ENCODE assay signal across 23 mouse cellular contexts in genomic region chr6:114963636-114964035, GRCm38 (mm10). TPM values are rescaled to one million over a fixed set of nuclear protein-coding genes. Genes with fewer than 3 reads are reported as not detected.
A peak's percentile ranks its signal among the peaks of the same experiment; 100 is the strongest.
DNase-seq lines count a peak whose midpoint lies in the region; ATAC-seq and TF ChIP-seq lines count a peak whose summit lies in the region.
"Had no signal": no experiment of that assay in that cellular context is flagged by ENCODE, and none has a peak within 500 bp of the region (broad histone marks: within the 10 kb centered on the region; RNA-seq: fewer than 3 reads in every experiment).

No protein-coding gene starts in this region.

- no peak overlapping the region for H3K9ac ChIP-seq in embryonic facial prominence, embryonic 13.5 days
- H3K9ac ChIP-seq in lung, embryonic 15.5 days = no peak overlapping the region
- H3K9ac ChIP-seq in hindbrain, postnatal 0 days (replicated peaks; ENCODE audit: low read length) = no peak overlapping the region
- H3K9ac ChIP-seq: embryonic facial prominence, embryonic 12.5 days; hindbrain, embryonic 14.5 days; intestine, embryonic 15.5 days; liver, embryonic 12.5 days; neural tube, embryonic 13.5 days had no signal

- H3K36me3 ChIP-seq in embryonic facial prominence, embryonic 13.5 days = no peaks in the 10 kb centered on the region
- H3K36me3 ChIP-seq in embryonic facial prominence, embryonic 10.5 days (replicated peaks) = no peaks in the 10 kb centered on the region
- H3K36me3 ChIP-seq in lung, embryonic 15.5 days = no peaks in the 10 kb centered on the region
- H3K36me3 ChIP-seq in hindbrain, postnatal 0 days (ENCODE audit: insufficient read depth, low read length) = no peaks in the 10 kb centered on the region
- H3K36me3 ChIP-seq: embryonic facial prominence, embryonic 12.5 days; intestine, embryonic 15.5 days; liver, embryonic 12.5 days; neural tube, embryonic 13.5 days had no signal

- 0 out of 2 replicates have a peak, but pooled peaks cover 3% of the 10 kb centered on the region for H3K27me3 ChIP-seq in embryonic facial prominence, embryonic 13.5 days
- H3K27me3 ChIP-seq in embryonic facial prominence, embryonic 10.5 days (replicated peaks; ENCODE audit: low read depth, poor library complexity, severe bottlenecking) = peaks cover 38% of the 10 kb centered on the region
- peaks cover 3% of the 10 kb centered on the region; the same call in 1 of the 2 replicates for H3K27me3 ChIP-seq in lung, embryonic 15.5 days
- H3K27me3 ChIP-seq in hindbrain, postnatal 0 days (ENCODE audit: insufficient read depth, low read length) = no peaks in the 10 kb centered on the region
- H3K27me3 ChIP-seq: intestine, embryonic 15.5 days had no signal

- DNase-seq in embryonic facial prominence, embryonic 10.5 days (ENCODE audit: low spot score) = no peak
- no peak for DNase-seq in lung, adult 18-20 months
- DNase-seq in forelimb bud, embryonic 11.5 days (ENCODE audit: low read depth, low spot score) = peak; percentile 14
- DNase-seq in gastrocnemius, postnatal 36 days = no peak
- no peak for DNase-seq in hindbrain, postnatal 0 days (ENCODE audit: low spot score)
- DNase-seq: adrenal gland, adult 8-10 months; B cell, adult 2 months; cerebellum, postnatal 10 days; gastrocnemius, adult 2 months; heart, postnatal 36 days; kidney, adult 9 months; kidney, postnatal 4 days; midbrain, embryonic 14.5 days; spleen, adult 18-20 months; thymus, postnatal 36 days had no signal

- intact Hi-C loops in gastrocnemius, postnatal 36 days (cut with DNase I) = no loop called here

- H3K4me2 ChIP-seq in embryonic facial prominence, embryonic 13.5 days = no peak overlapping the region
- no peak overlapping the region for H3K4me2 ChIP-seq in lung, embryonic 15.5 days
- no peak overlapping the region for H3K4me2 ChIP-seq in hindbrain, postnatal 0 days (ENCODE audit: low read depth, low read length)
- H3K4me2 ChIP-seq: embryonic facial prominence, embryonic 12.5 days; hindbrain, embryonic 14.5 days; intestine, embryonic 15.5 days; liver, embryonic 12.5 days; neural tube, embryonic 13.5 days had no signal

- H3K4me3 ChIP-seq in embryonic facial prominence, embryonic 13.5 days = no peak overlapping the region
- H3K4me3 ChIP-seq in embryonic facial prominence, embryonic 10.5 days = no peak overlapping the region
- H3K4me3 ChIP-seq in lung, embryonic 15.5 days = no peak overlapping the region
- no peak overlapping the region for H3K4me3 ChIP-seq in hindbrain, postnatal 0 days (ENCODE audit: low read length)
- H3K4me3 ChIP-seq: embryonic facial prominence, embryonic 12.5 days; gastrocnemius, adult 2 months; intestine, embryonic 15.5 days; liver, embryonic 12.5 days; neural tube, embryonic 13.5 days had no signal

- 31% methylated on average over 5 of the region's 5 CpGs for WGBS in embryonic facial prominence, embryonic 13.5 days
- WGBS in embryonic facial prominence, embryonic 10.5 days = 49% methylated on average over 5 of the region's 5 CpGs
- WGBS in lung, embryonic 15.5 days = 53% methylated on average over 5 of the region's 5 CpGs
- 63% methylated on average over 5 of the region's 5 CpGs for WGBS in hindbrain, postnatal 0 days

- TF ChIP-seq CTCF in hindbrain, postnatal 0 days (IDR thresholded peaks at IDR 0.05; ENCODE audit: low read depth) = no peak

- peak overlapping the region; percentile 23; the same call in 1 of the 2 replicates for H3K27ac ChIP-seq in embryonic facial prominence, embryonic 13.5 days
- no peak overlapping the region for H3K27ac ChIP-seq in embryonic facial prominence, embryonic 10.5 days (replicated peaks)
- peak overlapping the region; percentile 73 for H3K27ac ChIP-seq in lung, embryonic 15.5 days
- no peak overlapping the region for H3K27ac ChIP-seq in hindbrain, postnatal 0 days
- H3K27ac ChIP-seq: embryonic facial prominence, embryonic 12.5 days; gastrocnemius, adult 2 months; hindbrain, embryonic 14.5 days; intestine, embryonic 15.5 days; liver, embryonic 12.5 days; neural tube, embryonic 13.5 days had no signal

- no peaks in the 10 kb centered on the region for H3K9me3 ChIP-seq in embryonic facial prominence, embryonic 13.5 days
- no peaks in the 10 kb centered on the region for H3K9me3 ChIP-seq in embryonic facial prominence, embryonic 10.5 days
- no peaks in the 10 kb centered on the region for H3K9me3 ChIP-seq in lung, embryonic 15.5 days
- H3K9me3 ChIP-seq in hindbrain, postnatal 0 days (ENCODE audit: low read length) = no peaks in the 10 kb centered on the region
- H3K9me3 ChIP-seq: embryonic facial prominence, embryonic 12.5 days; intestine, embryonic 15.5 days; liver, embryonic 12.5 days; neural tube, embryonic 13.5 days had no signal

- peaks cover 48% of the 10 kb centered on the region for H3K4me1 ChIP-seq in embryonic facial prominence, embryonic 13.5 days
- peaks cover 19% of the 10 kb centered on the region for H3K4me1 ChIP-seq in embryonic facial prominence, embryonic 10.5 days
- H3K4me1 ChIP-seq in lung, embryonic 15.5 days = peaks cover 50% of the 10 kb centered on the region
- H3K4me1 ChIP-seq in hindbrain, postnatal 0 days (ENCODE audit: insufficient read depth, low read length) = no peaks in the 10 kb centered on the region

- no peak for ATAC-seq in embryonic facial prominence, embryonic 13.5 days (ENCODE audit: insufficient number of reproducible peaks, insufficient read depth, low FRiP score, low TSS enrichment, low read depth)
- no peak for ATAC-seq in lung, embryonic 15.5 days (ENCODE audit: borderline replicate concordance, extremely low read depth, low FRiP score, low TSS enrichment)
- ATAC-seq in hindbrain, postnatal 0 days = no peak
- ATAC-seq: forebrain, embryonic 16.5 days; intestine, embryonic 15.5 days; liver, embryonic 12.5 days had no signal

RNA-seq across cellular contexts. Expression of gene Vgll4, which starts 6.2 kb away (rescaled TPM):
- polyA plus RNA-seq in embryonic facial prominence, embryonic 13.5 days (2015; fragmentation: Nextera tagmentation; extraction: Ambion mirVana) = 148 TPM in 2 replicates
- 98.8 and 111 TPM in 2 replicates for polyA plus RNA-seq in embryonic facial prominence, embryonic 10.5 days (2016; fragmentation: Nextera tagmentation; extraction: Ambion mirVana)
- polyA plus RNA-seq in lung, embryonic 15.5 days (2015; fragmentation: Nextera tagmentation; extraction: Ambion mirVana) = 133 and 147 TPM in 2 replicates
- 10 to 100 TPM; 13.4 to 14.5 TPM for total RNA-seq in gastrocnemius, postnatal 36 days (2021)
- total RNA-seq in hindbrain, postnatal 0 days (2014; rRNA removed) = 85.4 and 88.5 TPM in 2 replicates
- 49.4 and 53.2 TPM in 2 replicates for polyA plus RNA-seq in hindbrain, postnatal 0 days (2015; fragmentation: Nextera tagmentation; extraction: Ambion mirVana)

Comparison
In these comparisons a context has a peak if more than half of its experiments do, and no peak if none do; other contexts are left out.
1. H3K27ac ChIP-seq: peak in embryonic facial prominence, embryonic 13.5 days (single experiment) and lung, embryonic 15.5 days (single experiment); none in embryonic facial prominence, embryonic 10.5 days (single experiment) and hindbrain, postnatal 0 days (single experiment).